Mouse (Mus musculus) embryo, embryonic 11.5 days (tissue): ENCODE measurements around the gene Commd2.

Experiments
- DNase-seq: peaks from one replicate; pipeline ENCODE4 v3.0.0-alpha.2; 2012; ENCODE audit warnings: low read depth, low spot score

The Commd2 gene

GRCm38 (mm10) chr3:57615652-57616051, 35.9 kb downstream of the Commd2 start:
- no peak for DNase-seq

DNA sequence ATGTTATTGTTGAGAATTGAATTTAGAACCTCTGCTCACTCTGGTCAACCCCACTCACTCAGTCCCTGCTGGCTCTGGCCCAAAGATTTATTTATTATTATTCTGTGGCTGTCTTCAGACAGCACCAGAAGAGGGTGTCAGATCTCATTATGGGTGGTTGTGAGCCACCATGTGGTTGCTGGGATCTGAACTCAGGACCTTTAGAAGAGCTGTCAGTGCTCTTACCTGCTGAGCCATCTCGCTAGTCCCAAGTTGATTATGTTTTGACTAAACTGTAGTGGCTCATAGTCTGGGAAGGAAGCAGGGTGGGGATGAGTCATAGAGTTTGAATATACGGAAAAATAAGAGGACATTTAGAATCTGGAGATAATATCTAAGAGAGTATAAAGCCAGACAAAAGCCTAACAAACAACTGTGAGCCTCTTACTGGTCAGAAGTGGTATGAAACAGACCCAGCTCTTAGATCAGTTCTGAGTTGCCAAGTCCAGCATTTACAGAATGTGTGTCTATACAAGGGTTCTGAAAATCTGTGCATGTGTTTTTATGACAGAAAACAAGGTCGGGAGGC, 39.0 kb downstream of the Commd2 start:
- DNase-seq: no peak

DNA sequence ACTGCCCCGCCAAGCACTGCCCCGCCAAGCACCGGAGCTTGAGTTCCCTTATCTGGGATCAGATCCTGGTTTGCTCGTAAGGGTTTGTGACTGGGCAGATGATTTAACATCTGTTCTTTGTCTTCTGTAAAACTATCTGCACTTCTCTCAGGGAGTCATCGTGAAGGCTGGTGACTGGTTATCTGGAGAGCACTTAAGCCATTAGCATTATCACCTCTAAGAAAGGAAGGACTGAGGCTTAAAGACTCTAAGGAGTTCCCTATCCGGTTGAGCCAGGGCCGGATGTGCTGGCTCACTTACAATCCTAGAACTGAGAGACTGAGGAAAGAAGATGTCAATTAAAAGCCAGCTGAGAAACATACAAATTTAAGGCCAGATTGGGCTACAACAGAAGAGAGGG, 39.7 kb downstream of the Commd2 start:
- no peak for DNase-seq

DNA sequence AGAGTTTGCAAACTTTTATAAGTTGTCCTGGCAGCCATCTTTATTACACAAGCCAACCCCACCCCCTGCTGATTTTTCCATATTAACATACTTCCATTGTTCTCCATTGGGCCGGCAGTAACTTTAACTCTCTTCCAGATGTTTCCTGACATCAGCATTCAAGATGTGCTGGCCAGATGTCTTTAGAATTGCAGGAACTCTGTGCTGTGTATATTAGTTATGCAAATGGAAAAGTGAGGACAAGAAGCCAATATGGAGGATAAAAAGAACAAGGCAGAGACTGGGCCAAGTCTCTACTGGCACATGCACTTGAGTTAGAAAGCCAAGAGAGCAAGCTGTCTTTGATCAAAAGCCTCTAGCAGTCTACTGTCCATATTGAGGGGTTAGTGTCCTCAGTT, 46.9 kb downstream of the Commd2 start:
- no peak for DNase-seq

- no peak for DNase-seq
These were observed 47.5 kb downstream of the Commd2 start for GRCm38 (mm10) chr3:57603891-57604617.

DNA sequence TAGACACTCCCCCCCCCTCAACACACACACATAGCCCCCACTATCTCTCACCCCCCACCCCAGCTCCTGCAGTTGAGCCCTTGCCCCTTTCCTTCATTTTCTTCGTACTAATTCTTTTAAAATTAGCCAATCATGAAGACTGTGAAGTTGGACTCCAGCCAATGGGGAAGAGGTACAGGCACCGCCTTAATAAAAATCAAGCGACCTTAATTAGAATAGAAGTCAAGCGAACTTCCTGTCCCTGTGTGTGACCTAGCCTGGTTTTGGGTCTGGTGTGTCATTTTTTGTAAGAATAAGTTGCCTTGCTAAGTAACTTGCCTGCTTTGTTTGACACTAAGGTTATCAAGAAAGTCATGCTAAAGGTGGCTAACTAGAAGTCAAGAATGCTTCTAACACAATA, 48.9 kb downstream of the Commd2 start:
- DNase-seq: no peak

- no peak for DNase-seq
These were observed 54.9 kb downstream of the Commd2 start for GRCm38 (mm10) chr3:57596566-57596965.

- DNase-seq: no peak
These were observed 56.0 kb downstream of the Commd2 start for GRCm38 (mm10) chr3:57595506-57595905.
